Mouse (Mus musculus) midbrain, embryonic 15.5 days (tissue): ENCODE measurements around the gene Gm10392. TPM values are rescaled to one million over a fixed set of nuclear protein-coding genes. Genes with fewer than 3 reads are reported as not detected.

ENCODE experiments used
- ATAC-seq: fragments of 200-750 bp; cut with Nextera tagmentation; replicated peaks from 2 replicates; pipeline ENCODE4 v1.8.0; 2017; ENCODE audit warnings: moderate TSS enrichment
- H3K27ac ChIP-seq: fragments of 300-500 bp; sonication (generic); 2 replicates; pipeline ENCODE4 v1.5.1; 2015; ENCODE audit warnings: mild to moderate bottlenecking, inconsistent platforms
- H3K27me3 ChIP-seq: fragments of 300-500 bp; sonication (generic); replicated peaks from 2 replicates; pipeline ENCODE4 v1.6.1; 2015; ENCODE audit warnings: inconsistent platforms
- H3K36me3 ChIP-seq: fragments of 300-500 bp; sonication (generic); replicated peaks from 2 replicates; pipeline ENCODE4 v1.6.1; 2015; ENCODE audit warnings: inconsistent platforms
- H3K4me1 ChIP-seq: fragments of 300-500 bp; sonication (generic); 2 replicates; pipeline ENCODE4 v1.6.1; 2015; ENCODE audit warnings: inconsistent platforms
- H3K4me2 ChIP-seq: fragments of 300-500 bp; sonication (generic); 2 replicates; pipeline ENCODE4 v1.6.1; 2015; ENCODE audit warnings: inconsistent platforms, mild to moderate bottlenecking, moderate library complexity
- H3K4me3 ChIP-seq: fragments of 300-500 bp; sonication (generic); 2 replicates; pipeline ENCODE4 v1.5.1; 2015; ENCODE audit warnings: mild to moderate bottlenecking, inconsistent platforms
- H3K9ac ChIP-seq: fragments of 300-500 bp; sonication (generic); 2 replicates; pipeline ENCODE4 v1.6.1; 2015; ENCODE audit warnings: mild to moderate bottlenecking, inconsistent platforms
- H3K9me3 ChIP-seq: fragments of 300-500 bp; sonication (generic); 2 replicates; pipeline ENCODE4 v1.6.1; 2016; ENCODE audit warnings: inconsistent platforms
- WGBS: fragments of 180-500 bp; shearing (Covaris S2); methylation state at CpG from one replicate; pipeline ENCODE4 v1.1.7; 2015; ENCODE audit warnings: mixed read lengths; 5-methylcytosine and 5-hydroxymethylcytosine counted together
- polyA plus RNA-seq: library from polyadenylated mRNA; unstranded; fragments of >200 nt; fragmentation: Nextera tagmentation; extraction: Ambion mirVana; gene quantifications from 2 replicates; pipeline ENCODE4 v1.2.1, GENCODE M21; 2015

Gene Gm10392
- polyA plus RNA-seq, 1 experiment from 2014 or later: not detected

GRCm38 (mm10) chr11:77494782-77495181 lies 24.2 kb downstream of the Gm10392 start:
- Histone ChIP-seq H3K36me3 (peaks cover 2% of the 10 kb centered on the region; the same call in 1 of the 2 replicates), H3K4me1 (peaks cover 70% of the 10 kb centered on the region), H3K27ac (no peak overlapping the region), H3K9ac (peak overlapping the region; percentile 97), H3K27me3 (no peaks in the 10 kb centered on the region), H3K4me3 (peak overlapping the region; percentile 97), H3K4me2 (peak overlapping the region; percentile 94), H3K9me3 (no peaks in the 10 kb centered on the region)
- ATAC-seq: no peak
- 68% methylated on average over 6 of the region's 6 CpGs for WGBS

- H3K4me3 ChIP-seq: peak overlapping the region; percentile 97
- WGBS: 37% methylated on average over 4 of the region's 4 CpGs
- H3K9ac ChIP-seq: peak overlapping the region; percentile 97
- no peaks in the 10 kb centered on the region; the same call in 1 of the 2 replicates for H3K36me3 ChIP-seq
- peak overlapping the region; percentile 94 for H3K4me2 ChIP-seq
- peaks cover 70% of the 10 kb centered on the region for H3K4me1 ChIP-seq
- no peaks in the 10 kb centered on the region for H3K27me3 ChIP-seq
- peak overlapping the region; percentile 90 for H3K27ac ChIP-seq
- H3K9me3 ChIP-seq: no peaks in the 10 kb centered on the region
- ATAC-seq: no peak
These were observed 24.7 kb downstream of the Gm10392 start for GRCm38 (mm10) chr11:77494344-77494676.

- ATAC-seq: no peak
- Histone ChIP-seq H3K4me3 (peak within 1 kb of the TSS; percentile 97), H3K4me1 (peaks cover 71% of the 10 kb centered on the region), H3K27ac (peak within 1 kb of the TSS; percentile 95), H3K9me3 (no peaks in the 10 kb centered on the region), H3K27me3 (no peaks in the 10 kb centered on the region), H3K9ac (peak within 1 kb of the TSS; percentile 97), H3K4me2 (peak within 1 kb of the TSS; percentile 94), H3K36me3 (no peaks in the 10 kb centered on the region)
- WGBS: 2% methylated on average over 48 of the region's 74 CpGs
These were observed 25.3 kb downstream of the Gm10392 start, which contains the start of gene Git1 for GRCm38 (mm10) chr11:77493512-77494343. Git1 (plus strand) TSS chr11:77493562.

GRCm38 (mm10) chr11:77492911-77493332 lies 26.1 kb downstream of the Gm10392 start:
- peak; percentile 79 for ATAC-seq
- 0% methylated on average over 30 of the region's 32 CpGs for WGBS
- Histone ChIP-seq H3K36me3 (no peaks in the 10 kb centered on the region), H3K4me2 (peak overlapping the region; percentile 94), H3K4me3 (peak overlapping the region; percentile 97), H3K27me3 (no peaks in the 10 kb centered on the region), H3K4me1 (peaks cover 71% of the 10 kb centered on the region), H3K9me3 (no peaks in the 10 kb centered on the region), H3K9ac (peak overlapping the region; percentile 97), H3K27ac (peak overlapping the region; percentile 95)

GRCm38 (mm10) chr11:77492311-77492871 lies 26.6 kb downstream of the Gm10392 start:
- H3K4me1 ChIP-seq: peaks cover 73% of the 10 kb centered on the region
- H3K27ac ChIP-seq: peak overlapping the region; percentile 95
- H3K4me2 ChIP-seq: peak overlapping the region; percentile 94
- H3K27me3 ChIP-seq: no peaks in the 10 kb centered on the region
- no peaks in the 10 kb centered on the region for H3K9me3 ChIP-seq
- H3K36me3 ChIP-seq: no peaks in the 10 kb centered on the region
- H3K4me3 ChIP-seq: peak overlapping the region; percentile 97
- ATAC-seq: no peak
- WGBS: under 1% methylated on average over 18 of the region's 18 CpGs
- H3K9ac ChIP-seq: peak overlapping the region; percentile 97

GRCm38 (mm10) chr11:77491502-77492291 lies 27.3 kb downstream of the Gm10392 start:
- H3K9me3 ChIP-seq: no peaks in the 10 kb centered on the region
- WGBS: under 1% methylated on average over 23 of the region's 23 CpGs
- ATAC-seq: peak; percentile 28; the same call in 1 of the 2 replicates

GRCm38 (mm10) chr11:77491123-77491501 lies 27.9 kb downstream of the Gm10392 start:
- peak; percentile 62 for ATAC-seq
- Histone ChIP-seq H3K27ac (peak overlapping the region; percentile 95), H3K4me2 (peak overlapping the region; percentile 94), H3K36me3 (no peaks in the 10 kb centered on the region), H3K4me3 (peak overlapping the region; percentile 97), H3K9ac (peak overlapping the region; percentile 41; the same call in 1 of the 2 replicates), H3K27me3 (no peaks in the 10 kb centered on the region), H3K4me1 (peaks cover 80% of the 10 kb centered on the region), H3K9me3 (no peaks in the 10 kb centered on the region)
- WGBS: 0% methylated on average over 13 of the region's 13 CpGs

More at GRCm38 (mm10) chr11:77491502-77492291, 27.3 kb downstream of the Gm10392 start:
- Histone ChIP-seq H3K9ac (peak overlapping the region; percentile 41), H3K4me2 (peak overlapping the region; percentile 94), H3K4me3 (peak overlapping the region; percentile 97), H3K36me3 (no peaks in the 10 kb centered on the region), H3K27me3 (no peaks in the 10 kb centered on the region), H3K27ac (peak overlapping the region; percentile 95), H3K4me1 (peaks cover 74% of the 10 kb centered on the region)

GRCm38 (mm10) chr11:77490451-77490850 lies 28.5 kb downstream of the Gm10392 start:
- Histone ChIP-seq H3K27ac (peak overlapping the region; percentile 95), H3K9me3 (no peaks in the 10 kb centered on the region), H3K27me3 (no peaks in the 10 kb centered on the region), H3K4me2 (peak overlapping the region; percentile 94), H3K4me1 (peaks cover 80% of the 10 kb centered on the region), H3K36me3 (no peaks in the 10 kb centered on the region), H3K9ac (peak overlapping the region; percentile 99), H3K4me3 (peak overlapping the region; percentile 97)
- WGBS: 67% methylated on average over 6 of the region's 6 CpGs
- no peak for ATAC-seq

- no peaks in the 10 kb centered on the region for H3K36me3 ChIP-seq
- H3K4me2 ChIP-seq: peak within 1 kb of the TSS; percentile 94
- no peaks in the 10 kb centered on the region for H3K27me3 ChIP-seq
- peak within 1 kb of the TSS; percentile 97 for H3K4me3 ChIP-seq
- peak; percentile 58 for ATAC-seq
- H3K4me1 ChIP-seq: peaks cover 79% of the 10 kb centered on the region
- no peaks in the 10 kb centered on the region for H3K9me3 ChIP-seq
- H3K9ac ChIP-seq: peak within 1 kb of the TSS; percentile 99
- H3K27ac ChIP-seq: peak within 1 kb of the TSS; percentile 95
- under 1% methylated on average over 61 of the region's 87 CpGs for WGBS
These were observed 29.3 kb downstream of the Gm10392 start, which contains the start of gene Ankrd13b for GRCm38 (mm10) chr11:77489591-77490235. Ankrd13b (minus strand) TSS chr11:77489678.

GRCm38 (mm10) chr11:77488771-77489581 lies 30.0 kb downstream of the Gm10392 start:
- H3K36me3 ChIP-seq: no peaks in the 10 kb centered on the region
- H3K27me3 ChIP-seq: no peaks in the 10 kb centered on the region
- H3K4me3 ChIP-seq: peak overlapping the region; percentile 97
- no peaks in the 10 kb centered on the region for H3K9me3 ChIP-seq
- 2% methylated on average over 55 of the region's 55 CpGs for WGBS
- peak overlapping the region; percentile 99 for H3K9ac ChIP-seq
- peak overlapping the region; percentile 94 for H3K4me2 ChIP-seq
- peak overlapping the region; percentile 95 for H3K27ac ChIP-seq
- no peak for ATAC-seq
- H3K4me1 ChIP-seq: peaks cover 72% of the 10 kb centered on the region

- Histone ChIP-seq H3K4me1 (peaks cover 71% of the 10 kb centered on the region), H3K4me3 (peak overlapping the region; percentile 97), H3K4me2 (peak overlapping the region; percentile 94), H3K9ac (peak overlapping the region; percentile 28; the same call in 1 of the 2 replicates), H3K9me3 (no peaks in the 10 kb centered on the region), H3K27me3 (no peaks in the 10 kb centered on the region), H3K27ac (peak overlapping the region; percentile 9), H3K36me3 (no peaks in the 10 kb centered on the region)
- ATAC-seq: no peak
- WGBS: 40% methylated on average over 5 of the region's 5 CpGs
These were observed 32.2 kb downstream of the Gm10392 start for GRCm38 (mm10) chr11:77486798-77487197.
